Mouse (Mus musculus): ENCODE measurements at regions not wholly inside any gene's neighbourhood (a gene's known extent, or its start where the extent isn't known, plus 50 kb on each side); places are given as distances from the start of the nearest gene placed in this dataset.

GRCm38 (mm10) chr8:92152478-92152877 lies 204.9 kb upstream of the Irx5 start:
- H3K4me3 ChIP-seq: no peak overlapping the region
- no peak for ATAC-seq
- 70% methylated on average over 5 of the region's 5 CpGs for WGBS (ENCODE audit: insufficient replicate concordance)
- no peak overlapping the region for H3K27ac ChIP-seq
- H3K36me3 ChIP-seq: no peaks in the 10 kb centered on the region
- no peak overlapping the region for H3K4me2 ChIP-seq
- no peaks in the 10 kb centered on the region for H3K27me3 ChIP-seq (replicated peaks)
- no peaks in the 10 kb centered on the region for H3K9me3 ChIP-seq (replicated peaks)
- H3K4me1 ChIP-seq: no peaks in the 10 kb centered on the region
- no peak overlapping the region for H3K9ac ChIP-seq

GRCm38 (mm10) chr8:92147672-92148071 lies 209.8 kb upstream of the Irx5 start:
- Histone ChIP-seq H3K9me3 (replicated peaks) (no peaks in the 10 kb centered on the region), H3K4me3 (no peak overlapping the region), H3K4me2 (no peak overlapping the region), H3K9ac (no peak overlapping the region), H3K27me3 (replicated peaks) (no peaks in the 10 kb centered on the region), H3K4me1 (no peaks in the 10 kb centered on the region), H3K36me3 (no peaks in the 10 kb centered on the region), H3K27ac (no peak overlapping the region)
- ATAC-seq: no peak
- 26% methylated on average over 3 of the region's 3 CpGs for WGBS (ENCODE audit: insufficient replicate concordance)

GRCm38 (mm10) chr8:92137091-92137882 lies 220.1 kb upstream of the Irx5 start:
- Histone ChIP-seq H3K36me3 (no peaks in the 10 kb centered on the region), H3K9me3 (replicated peaks) (no peaks in the 10 kb centered on the region), H3K27me3 (replicated peaks) (peaks cover 31% of the 10 kb centered on the region; the same call in 1 of the 2 replicates), H3K4me3 (no peak overlapping the region), H3K4me2 (no peak overlapping the region), H3K4me1 (peaks cover 6% of the 10 kb centered on the region; the same call in 1 of the 2 replicates), H3K9ac (no peak overlapping the region), H3K27ac (no peak overlapping the region)
- ATAC-seq: no peak
- 18% methylated on average over 17 of the region's 17 CpGs for WGBS (ENCODE audit: insufficient replicate concordance)

- no peak overlapping the region for H3K4me3 ChIP-seq
- H3K36me3 ChIP-seq: no peaks in the 10 kb centered on the region
- no peak overlapping the region for H3K9ac ChIP-seq
- no peak for ATAC-seq
- no peak overlapping the region for H3K27ac ChIP-seq
- H3K27me3 ChIP-seq (replicated peaks): peaks cover 34% of the 10 kb centered on the region; the same call in 1 of the 2 replicates
- H3K4me1 ChIP-seq: peaks cover 6% of the 10 kb centered on the region; the same call in 1 of the 2 replicates
- no peaks in the 10 kb centered on the region for H3K9me3 ChIP-seq (replicated peaks)
- no peak overlapping the region for H3K4me2 ChIP-seq
- WGBS (ENCODE audit: insufficient replicate concordance): 45% methylated on average over 12 of the region's 13 CpGs
Measured at GRCm38 (mm10) chr8:92136413-92136812, 221.0 kb upstream of the Irx5 start.

- 26% methylated on average over 5 of the region's 5 CpGs for WGBS (ENCODE audit: insufficient replicate concordance)
- Histone ChIP-seq H3K9ac (no peak overlapping the region), H3K27ac (no peak overlapping the region), H3K9me3 (replicated peaks) (no peaks in the 10 kb centered on the region), H3K36me3 (no peaks in the 10 kb centered on the region), H3K27me3 (replicated peaks) (peaks cover 34% of the 10 kb centered on the region; the same call in 1 of the 2 replicates), H3K4me2 (no peak overlapping the region), H3K4me1 (peaks cover 6% of the 10 kb centered on the region; the same call in 1 of the 2 replicates), H3K4me3 (no peak overlapping the region)
- no peak for ATAC-seq
Measured at GRCm38 (mm10) chr8:92134434-92134833, 223.0 kb upstream of the Irx5 start.

GRCm38 (mm10) chr8:92133484-92134406 lies 223.7 kb upstream of the Irx5 start:
- Histone ChIP-seq H3K27ac (no peak overlapping the region), H3K9ac (no peak overlapping the region), H3K9me3 (replicated peaks) (no peaks in the 10 kb centered on the region), H3K27me3 (replicated peaks) (peaks cover 34% of the 10 kb centered on the region; the same call in 1 of the 2 replicates), H3K4me2 (no peak overlapping the region), H3K4me3 (no peak overlapping the region), H3K4me1 (peaks cover 6% of the 10 kb centered on the region; the same call in 1 of the 2 replicates), H3K36me3 (no peaks in the 10 kb centered on the region)
- no peak for ATAC-seq
- WGBS (ENCODE audit: insufficient replicate concordance): 30% methylated on average over 24 of the region's 24 CpGs

- Histone ChIP-seq H3K9me3 (replicated peaks) (no peaks in the 10 kb centered on the region), H3K36me3 (no peaks in the 10 kb centered on the region), H3K4me3 (no peak overlapping the region), H3K4me1 (peaks cover 6% of the 10 kb centered on the region; the same call in 1 of the 2 replicates), H3K4me2 (no peak overlapping the region), H3K27ac (no peak overlapping the region), H3K27me3 (replicated peaks) (peaks cover 34% of the 10 kb centered on the region; the same call in 1 of the 2 replicates), H3K9ac (no peak overlapping the region)
- no peak for ATAC-seq
- 57% methylated on average over 4 of the region's 4 CpGs for WGBS (ENCODE audit: insufficient replicate concordance)
Measured at GRCm38 (mm10) chr8:92132949-92133348, 224.5 kb upstream of the Irx5 start.

GRCm38 (mm10) chr8:92132526-92132925 lies 224.9 kb upstream of the Irx5 start:
- Histone ChIP-seq H3K4me2 (no peak overlapping the region), H3K36me3 (no peaks in the 10 kb centered on the region), H3K27me3 (replicated peaks) (peaks cover 34% of the 10 kb centered on the region; the same call in 1 of the 2 replicates), H3K4me3 (no peak overlapping the region), H3K27ac (no peak overlapping the region), H3K9ac (no peak overlapping the region), H3K4me1 (peaks cover 6% of the 10 kb centered on the region; the same call in 1 of the 2 replicates), H3K9me3 (replicated peaks) (no peaks in the 10 kb centered on the region)
- no peak for ATAC-seq
- 80% methylated on average over 5 of the region's 5 CpGs for WGBS (ENCODE audit: insufficient replicate concordance)

GRCm38 (mm10) chr8:92130025-92130557 lies 227.3 kb upstream of the Irx5 start:
- Histone ChIP-seq H3K9ac (no peak overlapping the region), H3K4me3 (no peak overlapping the region), H3K4me1 (peaks cover 6% of the 10 kb centered on the region; the same call in 1 of the 2 replicates), H3K27ac (no peak overlapping the region), H3K27me3 (replicated peaks) (peaks cover 21% of the 10 kb centered on the region; the same call in 1 of the 2 replicates), H3K36me3 (no peaks in the 10 kb centered on the region), H3K4me2 (no peak overlapping the region), H3K9me3 (replicated peaks) (no peaks in the 10 kb centered on the region)
- no peak for ATAC-seq
- WGBS (ENCODE audit: insufficient replicate concordance): 68% methylated on average over 8 of the region's 8 CpGs

GRCm38 (mm10) chr8:92129241-92130015 lies 228.0 kb upstream of the Irx5 start:
- Histone ChIP-seq H3K4me1 (peaks cover 6% of the 10 kb centered on the region; the same call in 1 of the 2 replicates), H3K9me3 (replicated peaks) (no peaks in the 10 kb centered on the region), H3K27me3 (replicated peaks) (peaks cover 17% of the 10 kb centered on the region; the same call in 1 of the 2 replicates), H3K27ac (no peak overlapping the region), H3K36me3 (no peaks in the 10 kb centered on the region), H3K4me2 (no peak overlapping the region), H3K9ac (no peak overlapping the region), H3K4me3 (no peak overlapping the region)
- 66% methylated on average over 6 of the region's 6 CpGs for WGBS (ENCODE audit: insufficient replicate concordance)
- ATAC-seq: no peak

GRCm38 (mm10) chr8:92125631-92126030 lies 231.8 kb upstream of the Irx5 start:
- Histone ChIP-seq H3K4me3 (no peak overlapping the region), H3K4me1 (no peaks in the 10 kb centered on the region), H3K9me3 (replicated peaks) (no peaks in the 10 kb centered on the region), H3K9ac (no peak overlapping the region), H3K27me3 (replicated peaks) (0 out of 2 replicates have a peak, but pooled peaks cover 3% of the 10 kb centered on the region), H3K4me2 (no peak overlapping the region), H3K36me3 (no peaks in the 10 kb centered on the region), H3K27ac (no peak overlapping the region)
- WGBS (ENCODE audit: insufficient replicate concordance): 51% methylated on average over 3 of the region's 3 CpGs
- ATAC-seq: no peak

Measured in liver, embryonic 12.5 days (tissue).